Mouse (Mus musculus) layer of hippocampus, adult 11-12 months (tissue): ENCODE data around the gene Tspan15.

Experiments
- DNase-seq: peaks from one replicate; pipeline ENCODE4 v3.0.0; 2022; ENCODE audit warnings: low spot score

Tspan15 gene

DNA sequence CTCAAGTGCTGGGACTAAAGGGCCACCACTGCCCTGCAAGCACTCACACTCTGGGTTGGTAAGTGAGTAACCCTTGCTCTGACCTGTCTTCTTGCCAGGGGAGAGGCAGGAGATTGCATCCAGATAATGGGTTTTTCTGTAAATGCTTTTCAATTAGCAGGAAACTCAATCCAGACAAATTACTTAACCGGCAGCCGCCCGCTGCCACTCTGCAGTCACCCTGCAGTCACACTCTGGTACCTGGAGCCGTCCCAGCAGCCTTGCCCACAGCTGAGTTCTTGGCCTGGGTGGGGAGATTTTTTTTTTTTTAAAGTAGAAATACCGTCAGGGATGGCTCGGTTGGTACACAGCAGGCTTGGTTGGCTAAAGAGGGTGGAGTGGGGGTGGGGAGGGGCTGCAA, 2.9 kb downstream of the Tspan15 start:
- DNase-seq, result no peak

DNA sequence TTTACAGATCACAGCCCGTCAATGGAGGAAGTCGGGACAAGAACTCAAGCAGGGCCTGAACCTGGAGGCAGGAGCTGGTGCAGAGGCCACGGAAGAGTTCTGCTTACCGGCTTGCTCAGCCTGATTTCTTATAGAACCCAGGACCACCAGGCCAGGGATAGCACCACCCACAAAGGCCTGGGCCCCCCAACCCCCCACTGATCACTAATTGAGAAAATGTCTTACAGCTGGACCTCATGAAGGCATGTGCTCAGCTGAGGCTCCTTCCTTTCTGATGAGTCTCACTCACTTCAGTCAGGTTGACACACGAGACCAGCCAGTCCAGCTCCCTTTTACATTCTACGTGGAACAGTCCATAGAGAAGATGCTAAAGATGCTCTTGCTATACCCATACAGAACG, 5.2 kb downstream of the Tspan15 start:
- no peak for DNase-seq

DNA sequence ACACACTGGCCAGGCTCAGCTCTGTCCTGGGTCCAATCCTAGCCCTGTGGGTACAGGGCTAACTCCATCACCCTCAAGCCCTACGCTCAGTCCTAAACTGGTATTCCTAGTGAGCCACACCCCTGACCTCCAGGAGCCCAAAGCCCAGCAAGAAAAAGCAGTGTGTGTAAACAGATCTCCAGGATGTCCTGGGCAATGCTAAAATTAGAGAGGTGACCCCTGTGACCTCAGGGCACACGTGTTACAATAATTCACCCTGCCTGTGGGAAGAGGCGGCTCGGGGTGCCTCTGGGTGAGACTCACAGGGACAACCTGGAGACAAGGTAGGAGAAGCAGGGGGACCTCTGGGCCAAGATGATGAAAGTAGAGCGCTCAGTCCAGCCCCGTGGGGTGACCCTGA, 6.8 kb downstream of the Tspan15 start:
- DNase-seq, result no peak

DNA sequence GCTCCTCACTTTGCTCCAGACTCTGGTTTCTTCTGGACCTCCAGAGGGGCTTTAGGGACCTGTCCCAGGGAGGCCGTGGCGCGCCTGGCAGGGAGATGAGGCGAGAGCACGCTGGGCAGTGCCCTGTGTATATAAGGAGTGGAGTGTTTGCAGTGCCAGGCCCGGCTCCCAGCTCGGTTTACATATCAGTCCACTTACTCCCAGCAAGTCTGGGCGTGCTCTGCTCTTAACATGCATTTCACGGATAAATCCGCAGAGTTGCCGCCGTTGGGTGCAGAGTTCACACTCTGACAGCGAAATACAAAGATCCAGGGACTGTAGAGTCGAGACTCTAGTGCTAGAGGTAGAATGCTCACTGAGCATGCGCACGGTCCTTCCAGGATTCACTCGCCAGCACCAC, 8.3 kb downstream of the Tspan15 start:
- DNase-seq, result no peak

DNA sequence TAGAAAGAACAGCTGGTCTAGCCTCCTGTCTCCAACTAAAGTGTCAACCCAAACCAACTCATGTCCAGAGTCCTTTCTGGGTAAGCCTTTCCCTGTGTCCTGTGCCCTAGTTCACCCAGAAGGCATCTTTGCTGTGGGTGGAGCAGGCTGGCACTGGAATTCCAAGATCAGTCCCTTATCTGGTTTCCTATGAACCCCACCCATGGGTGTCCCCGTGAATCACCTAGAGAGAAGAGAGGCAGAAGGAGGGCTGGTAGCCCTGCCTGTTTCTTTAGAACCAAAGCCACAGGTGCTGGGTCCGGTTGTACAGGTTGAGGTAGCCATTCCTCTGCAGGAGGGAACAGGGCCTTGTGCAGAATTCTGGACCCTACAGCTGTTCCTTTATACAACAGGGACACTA, 9.4 kb downstream of the Tspan15 start:
- no peak for DNase-seq

DNA sequence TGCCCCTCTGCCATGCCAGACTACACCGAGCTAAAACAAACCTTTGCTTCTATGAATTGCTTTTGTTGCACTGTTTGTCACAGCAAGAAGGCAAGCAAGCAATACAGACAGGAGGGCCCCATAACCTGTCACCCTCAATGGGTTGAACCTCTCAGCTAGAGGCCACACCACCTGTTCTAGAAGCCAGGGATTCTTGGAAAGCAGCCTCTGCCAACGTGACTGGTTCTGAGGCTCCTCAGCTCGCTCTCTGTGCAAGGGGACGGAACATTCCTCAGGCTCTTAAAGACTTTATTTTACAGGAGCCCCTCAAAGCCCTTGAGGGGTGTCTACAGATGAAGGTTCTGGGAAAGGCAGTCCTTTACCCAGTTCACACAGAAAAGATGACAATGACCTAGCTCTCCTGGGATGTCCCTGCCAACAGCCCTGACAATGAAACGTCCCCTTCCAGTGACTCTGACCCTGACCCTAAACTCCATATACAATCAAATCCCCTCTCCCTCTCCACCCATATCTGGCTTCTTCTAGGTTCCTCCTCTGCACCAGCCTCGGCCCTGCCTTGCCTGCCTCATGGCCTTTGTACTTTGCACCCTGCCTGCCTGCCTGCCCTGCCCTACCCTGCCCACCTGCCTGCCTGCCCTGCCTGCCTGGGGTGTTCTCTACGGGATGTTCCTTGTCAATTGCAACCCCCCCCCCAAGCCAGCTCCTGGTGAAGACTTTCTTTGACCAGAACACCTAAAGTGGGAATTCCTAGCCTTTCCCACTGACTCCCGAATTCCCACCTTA, 10.1 kb downstream of the Tspan15 start:
- no peak for DNase-seq

DNA sequence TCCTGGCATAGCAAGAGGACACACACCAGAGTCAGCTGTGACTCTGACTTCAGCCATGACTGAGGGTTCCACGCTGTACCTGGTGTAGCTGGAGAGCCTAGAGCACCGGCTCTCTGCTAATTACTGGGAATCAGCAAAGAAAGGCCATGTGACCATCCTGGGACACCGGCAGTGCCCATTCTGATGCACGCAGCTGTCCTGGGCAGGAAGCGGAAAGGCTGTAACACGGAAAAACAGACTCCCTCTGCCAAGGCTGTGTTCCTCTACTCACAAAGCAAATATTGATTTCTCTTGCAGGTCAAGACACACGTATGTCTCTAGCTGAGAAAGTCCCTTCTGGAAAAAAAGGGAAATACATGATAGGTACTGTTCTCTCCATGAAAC, 12.3 kb downstream of the Tspan15 start:
- no peak for DNase-seq

DNA sequence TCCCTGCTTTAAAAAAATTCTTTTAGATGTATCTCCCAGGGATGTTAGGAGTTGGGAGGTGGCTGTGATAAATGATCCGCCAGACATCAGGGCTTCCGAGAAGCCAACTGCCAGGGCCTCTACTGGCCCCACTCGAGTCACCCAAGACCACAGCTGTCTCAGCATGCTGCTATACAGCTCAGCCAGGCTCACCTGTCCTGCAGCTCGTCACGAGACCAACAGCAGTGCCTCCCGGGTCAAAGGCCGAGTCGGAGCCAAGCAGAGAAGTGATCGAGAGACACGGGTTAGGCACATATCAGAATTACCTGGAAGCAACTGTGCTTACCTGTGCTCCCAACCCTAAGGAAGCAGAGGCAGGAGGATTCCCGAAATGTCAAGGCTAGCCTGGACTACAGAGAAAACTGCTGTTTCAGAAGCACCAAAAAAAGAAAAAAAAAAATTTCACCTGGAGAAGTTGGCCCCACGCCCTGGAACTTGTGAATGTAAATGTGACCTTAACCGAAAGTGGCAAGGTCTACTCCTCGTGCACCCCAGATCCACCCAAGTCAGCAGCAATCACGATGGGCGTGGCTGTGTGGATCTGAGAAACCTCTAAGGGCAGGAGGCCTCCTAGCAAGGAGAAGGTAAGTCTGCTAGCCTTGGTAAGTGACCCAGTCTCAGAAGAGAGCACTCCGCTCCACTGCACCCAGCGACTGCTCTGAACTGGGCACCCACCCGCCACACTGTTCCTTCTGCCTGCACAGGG, 12.8 kb downstream of the Tspan15 start:
- no peak for DNase-seq

DNA sequence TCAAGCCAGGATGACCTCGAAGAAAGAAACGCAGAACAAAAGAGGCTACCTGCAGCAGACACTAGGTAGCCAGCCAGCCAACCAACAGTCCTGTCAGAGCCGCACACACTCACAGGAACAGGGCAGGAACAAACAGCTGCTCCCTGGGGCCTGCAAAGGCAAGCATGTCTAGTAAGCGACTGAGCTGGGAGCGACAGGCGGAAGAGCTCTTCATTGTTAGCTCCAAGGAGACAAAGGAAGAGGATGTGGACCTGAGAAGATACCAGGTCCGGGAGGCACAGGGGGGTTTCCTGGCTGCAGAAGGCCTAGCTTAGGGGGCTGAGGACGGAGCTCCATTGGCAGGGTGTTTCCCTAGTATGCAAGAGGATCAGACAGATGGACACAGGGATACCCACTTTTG, 13.9 kb downstream of the Tspan15 start:
- no peak for DNase-seq

DNA sequence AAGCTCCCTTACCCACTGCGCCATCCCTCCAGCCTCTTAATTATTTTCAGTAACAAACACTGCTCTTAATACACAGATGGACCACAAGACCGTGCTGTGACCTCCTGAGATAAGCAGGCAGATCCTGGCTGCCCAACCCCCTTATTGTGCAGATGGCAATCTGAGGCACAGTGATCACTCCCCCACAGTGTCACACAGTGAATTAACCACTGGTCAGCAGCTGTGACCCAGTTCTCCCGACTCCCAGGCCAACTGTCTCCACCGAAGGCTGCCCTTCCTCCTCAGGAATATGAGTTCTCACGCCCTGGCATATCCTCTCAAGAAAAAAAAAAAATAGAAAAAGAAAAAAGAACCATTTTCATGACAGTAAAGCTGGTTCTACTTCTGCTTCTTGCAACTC, 14.5 kb downstream of the Tspan15 start:
- no peak for DNase-seq

DNA sequence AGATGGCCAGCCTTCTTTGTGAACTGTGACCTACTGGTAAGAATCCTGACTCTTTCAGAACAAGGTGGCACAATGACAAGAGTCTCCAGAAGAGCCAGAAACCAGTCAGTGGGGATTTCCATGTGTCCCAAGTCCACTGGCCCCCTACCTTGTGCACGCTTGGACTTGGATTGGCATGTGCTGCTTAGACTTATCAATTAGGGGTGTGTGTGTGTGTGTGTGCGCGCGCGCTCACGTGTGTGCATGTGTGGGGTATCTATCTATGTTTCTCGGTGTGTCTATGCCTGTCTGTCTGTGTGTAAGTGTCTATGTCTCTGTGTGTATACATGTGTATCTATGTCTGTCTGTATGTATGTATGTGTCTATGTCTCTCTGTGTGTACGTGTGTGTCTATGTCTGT, 15.4 kb downstream of the Tspan15 start:
- no peak for DNase-seq

DNA sequence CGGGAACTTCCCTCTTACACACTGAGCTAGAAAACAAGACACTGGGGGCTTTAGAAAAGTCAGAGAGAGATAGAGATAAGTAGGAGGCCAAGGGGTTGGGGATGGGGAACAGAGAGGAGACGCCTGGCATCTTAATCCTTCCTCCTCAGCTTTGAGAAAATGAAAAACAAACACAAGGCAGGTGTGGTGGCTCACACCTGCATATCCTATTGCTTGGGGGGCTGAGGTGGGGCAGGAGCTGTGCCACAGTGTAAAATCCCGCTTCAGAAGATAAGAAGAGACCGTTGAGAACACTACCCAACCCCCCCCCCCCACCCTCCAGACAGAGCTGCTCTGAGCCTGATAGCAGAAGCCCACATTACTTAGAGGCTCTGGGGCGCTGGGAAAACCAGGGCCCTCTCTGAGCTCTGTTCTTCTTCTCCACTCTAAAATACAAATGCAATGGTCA, 15.9 kb downstream of the Tspan15 start:
- DNase-seq, result no peak

DNA sequence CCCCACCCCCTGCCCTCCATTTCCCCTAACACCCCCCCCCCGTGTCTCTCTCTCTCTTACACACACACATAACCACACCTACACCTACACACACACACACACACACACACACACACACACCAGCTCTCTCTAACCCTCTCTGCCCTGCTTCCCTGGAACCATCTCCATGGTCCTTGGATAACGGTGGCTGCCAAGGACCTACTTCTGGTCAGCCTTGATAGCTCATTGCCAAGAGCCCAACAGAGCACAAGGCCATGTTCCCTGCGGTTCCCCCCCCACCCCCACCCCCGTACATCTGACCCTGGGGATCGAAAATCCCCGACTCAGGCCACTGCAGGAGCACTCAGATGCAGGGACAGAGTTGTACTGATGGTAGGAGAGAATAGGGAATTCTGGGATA, 19.7 kb downstream of the Tspan15 start:
- no peak for DNase-seq

DNA sequence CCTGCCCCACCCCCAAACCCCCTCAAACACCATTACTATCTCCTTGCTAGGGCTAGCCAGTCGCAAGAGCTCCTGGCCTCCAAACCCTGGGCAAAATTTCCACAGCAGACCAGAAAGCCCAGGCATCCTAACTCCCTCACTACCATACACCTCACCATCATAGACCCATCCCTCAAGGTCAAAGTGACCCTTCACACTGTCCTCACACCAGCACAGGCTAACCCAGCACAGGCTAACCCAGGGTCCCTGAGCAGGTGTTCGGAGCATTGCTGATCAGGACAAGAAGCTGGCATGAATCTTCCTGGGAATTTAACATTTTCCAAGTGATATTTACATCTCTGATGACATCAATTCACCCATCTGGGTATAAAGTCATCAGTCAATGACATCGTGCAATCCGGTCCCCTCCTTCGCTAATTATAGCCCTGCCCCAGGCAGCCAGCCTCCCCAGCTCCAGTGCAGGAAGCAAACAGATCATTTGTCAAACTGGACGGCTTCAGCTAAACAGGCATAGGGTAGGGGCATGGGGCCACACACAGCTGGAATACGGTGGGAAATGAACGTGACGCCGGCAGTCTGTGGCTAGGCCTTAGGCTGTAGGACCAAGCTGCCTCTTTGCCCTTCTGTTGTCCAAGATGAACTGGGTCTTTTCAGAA, 22.7 kb downstream of the Tspan15 start:
- DNase-seq, result no peak

DNA sequence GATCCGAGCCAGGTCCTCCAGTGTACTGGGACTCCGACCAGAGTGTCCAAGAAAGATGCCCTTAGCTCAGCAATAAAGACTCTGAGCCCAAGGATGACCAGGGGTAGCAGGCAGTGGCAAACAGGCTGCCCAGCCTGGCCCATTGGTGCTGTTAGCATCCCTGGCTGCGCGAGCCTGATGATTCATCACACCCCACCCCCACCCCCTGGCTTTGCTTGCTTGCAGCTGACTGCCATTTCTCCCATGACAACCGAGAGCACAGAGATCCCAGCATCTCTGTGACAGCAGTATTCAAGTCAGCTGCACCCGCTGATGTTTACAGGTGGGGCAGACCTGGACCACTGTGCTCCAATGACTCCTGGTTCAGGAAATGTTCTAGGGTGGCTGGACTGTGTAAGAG, 28.5 kb downstream of the Tspan15 start:
- DNase-seq, result peak; percentile 75

DNA sequence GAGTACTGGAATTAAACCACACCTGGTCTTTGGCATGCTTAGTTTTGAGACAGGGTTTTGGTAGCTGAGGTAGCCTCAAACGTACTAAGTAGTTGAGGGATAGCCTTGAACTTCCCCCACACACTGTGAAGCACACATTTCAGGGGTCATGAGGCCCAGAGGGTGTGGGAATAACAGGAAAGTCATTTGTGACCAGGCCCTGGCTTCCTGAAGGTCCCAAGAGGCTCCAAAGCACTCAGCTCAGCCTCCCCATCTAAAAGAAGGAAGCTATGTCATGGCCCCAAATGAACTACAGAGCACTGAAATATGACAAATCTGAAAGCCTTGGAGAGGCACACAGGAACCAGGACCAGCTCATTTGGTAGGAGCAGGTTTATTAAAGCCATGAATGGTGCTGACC, 32.2 kb downstream of the Tspan15 start:
- no peak for DNase-seq

DNA sequence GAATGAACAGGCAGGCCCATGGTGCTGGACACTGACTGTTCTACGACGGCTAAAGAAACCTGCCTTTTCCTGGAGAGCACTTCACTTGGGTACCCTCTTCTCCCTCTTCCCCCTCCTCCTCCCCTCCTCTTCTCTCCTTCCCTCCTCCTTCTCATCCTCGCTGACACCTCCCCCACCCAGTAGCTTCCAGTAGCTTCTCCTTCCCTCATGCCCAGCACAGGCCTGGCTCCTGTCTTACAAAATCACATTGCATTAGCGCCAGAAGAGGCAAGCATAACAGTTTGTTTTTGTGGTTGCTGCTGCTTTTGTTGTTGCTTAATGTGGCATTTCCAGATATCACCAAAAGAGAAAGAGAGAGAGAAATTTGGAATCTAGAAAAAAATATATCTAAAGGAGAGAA, 33.6 kb downstream of the Tspan15 start:
- DNase-seq, result no peak

DNA sequence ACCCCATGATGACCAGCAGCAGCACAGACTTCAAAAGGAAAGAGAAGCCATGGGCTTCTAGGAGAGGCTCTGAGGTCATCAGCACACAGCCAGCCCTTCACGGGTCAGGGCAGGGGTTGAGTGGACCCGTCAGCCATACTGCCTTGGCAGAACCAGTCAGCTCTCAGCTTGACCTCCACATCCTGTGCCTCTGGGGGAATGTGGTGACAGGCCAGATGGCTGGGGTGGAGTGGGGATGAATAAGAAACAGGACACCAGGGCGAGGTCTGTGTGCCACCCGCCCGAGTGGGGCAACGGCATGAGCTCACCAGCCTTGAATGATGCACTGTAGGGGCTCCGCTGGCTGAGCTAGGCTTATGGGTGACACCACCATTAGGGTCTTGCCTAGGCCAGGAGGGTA, 35.7 kb downstream of the Tspan15 start:
- no peak for DNase-seq

DNA sequence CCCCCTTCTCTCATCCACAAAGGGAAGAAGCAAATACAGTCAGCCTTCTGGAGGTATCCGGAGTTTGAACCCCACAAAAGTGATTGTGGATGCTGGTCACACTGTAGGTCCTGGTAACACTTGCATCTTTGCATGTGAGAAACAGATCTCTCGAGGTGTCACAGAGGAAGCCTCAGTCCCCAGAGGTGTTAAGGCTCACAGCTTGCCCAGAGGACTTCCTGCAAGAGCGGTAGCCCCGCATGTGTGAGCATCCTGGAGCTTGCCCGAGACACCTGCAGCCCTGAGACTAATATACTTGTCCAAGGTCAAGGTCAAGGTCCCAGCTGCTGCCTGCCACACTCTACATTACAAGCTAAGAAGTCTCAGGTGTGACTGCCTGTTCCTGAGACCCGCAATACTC, 36.1 kb downstream of the Tspan15 start:
- no peak for DNase-seq

DNA sequence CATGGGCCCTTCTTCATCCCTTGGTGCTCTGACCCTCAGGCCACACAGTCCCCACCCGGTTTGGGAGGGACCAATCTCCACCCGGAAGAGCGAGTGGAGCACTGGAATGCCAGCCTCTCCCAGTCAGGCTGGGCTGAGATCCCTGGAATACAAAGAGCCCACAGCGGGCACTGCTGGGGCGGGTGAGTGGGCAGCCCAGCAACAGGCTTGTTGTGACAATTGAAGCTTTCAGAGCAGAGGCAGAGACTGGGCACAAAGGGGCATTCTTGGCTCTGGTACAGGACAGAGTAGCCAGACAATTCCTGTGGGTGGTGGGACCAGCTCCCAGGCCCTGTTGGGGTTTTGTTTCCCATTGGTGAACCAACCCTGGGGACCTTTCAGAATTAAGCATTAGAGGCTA, 36.6 kb downstream of the Tspan15 start:
- DNase-seq, result peak; percentile 76

DNA sequence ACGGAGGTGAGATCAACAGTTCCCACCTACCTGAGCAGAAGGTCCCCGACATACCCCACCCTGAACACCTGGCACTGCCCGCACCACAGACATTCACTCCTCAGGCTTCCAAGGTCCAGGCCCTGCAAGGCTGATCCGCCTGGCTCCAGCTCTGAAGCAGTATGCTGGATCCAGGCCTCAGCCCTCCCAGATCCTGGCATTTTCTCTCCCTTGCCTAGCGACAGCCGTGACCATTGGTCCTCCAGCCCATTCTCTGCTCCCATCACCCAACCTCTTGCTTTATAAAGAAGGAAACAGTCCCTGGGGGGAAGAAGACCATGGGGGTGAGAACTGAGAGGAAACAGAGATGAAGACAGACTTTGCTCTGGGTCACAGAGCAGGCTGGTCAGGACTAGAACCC, 37.0 kb downstream of the Tspan15 start:
- no peak for DNase-seq

DNA sequence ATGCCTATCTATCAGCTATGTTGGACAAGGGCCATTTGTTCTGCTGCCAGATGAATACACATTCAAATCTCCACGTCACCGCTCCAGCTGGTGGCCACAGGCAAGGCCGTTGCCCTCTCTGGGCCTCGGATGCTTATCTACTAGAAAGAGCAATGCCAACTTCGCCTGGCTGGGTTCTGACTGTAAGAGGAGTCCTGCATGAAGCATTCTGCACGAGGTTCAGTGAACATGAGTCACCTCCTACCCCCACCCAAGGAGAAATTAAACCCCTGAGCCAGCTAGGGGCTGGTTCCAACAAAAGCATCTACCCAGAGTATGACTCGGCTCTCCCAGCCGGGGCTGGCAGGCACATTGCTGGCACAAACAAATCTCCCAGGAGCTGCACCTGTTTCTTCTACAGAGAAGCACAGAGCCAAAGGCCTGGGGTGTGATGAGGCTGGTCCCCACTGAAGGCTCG, 38.3 kb downstream of the Tspan15 start:
- DNase-seq, result peak; percentile 74

DNA sequence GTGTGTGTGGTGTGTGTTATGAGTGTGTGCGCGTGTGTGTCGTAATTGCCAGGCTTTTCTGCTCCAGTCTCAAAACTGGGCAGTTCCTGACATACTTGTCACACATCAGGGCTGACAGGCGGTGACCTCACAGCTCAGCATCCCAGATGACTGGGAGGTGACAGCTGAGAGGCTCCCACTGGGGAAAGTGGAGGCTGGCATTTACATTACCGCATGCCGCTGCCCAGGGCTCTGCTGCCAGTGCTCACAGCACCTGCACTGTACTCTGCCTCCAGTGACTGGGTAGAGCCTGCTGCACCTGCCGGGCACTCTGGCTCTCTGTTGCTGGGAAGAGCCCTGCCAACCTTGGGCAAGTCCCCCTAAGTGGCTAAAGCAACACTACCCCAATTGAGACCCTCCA, 40.2 kb downstream of the Tspan15 start:
- DNase-seq, result no peak
